Mouse (Mus musculus) E14TG2a.4 (cell line): ENCODE data around the gene Coq8a.

Source experiments
- CTCF ChIP-seq: conservative IDR thresholded peaks from 2 replicates; pipeline ENCODE4 v1.5.1; 2014; ENCODE audit warnings: low read length
- NANOG ChIP-seq: IDR thresholded peaks from 2 replicates; pipeline ENCODE4 v1.6.1; 2014; ENCODE audit warnings: borderline replicate concordance, low read length, mixed read lengths
- POU5F1 ChIP-seq: IDR thresholded peaks from 2 replicates; pipeline ENCODE4 v1.6.1; 2014; ENCODE audit warnings: low read length, borderline replicate concordance

DNA sequence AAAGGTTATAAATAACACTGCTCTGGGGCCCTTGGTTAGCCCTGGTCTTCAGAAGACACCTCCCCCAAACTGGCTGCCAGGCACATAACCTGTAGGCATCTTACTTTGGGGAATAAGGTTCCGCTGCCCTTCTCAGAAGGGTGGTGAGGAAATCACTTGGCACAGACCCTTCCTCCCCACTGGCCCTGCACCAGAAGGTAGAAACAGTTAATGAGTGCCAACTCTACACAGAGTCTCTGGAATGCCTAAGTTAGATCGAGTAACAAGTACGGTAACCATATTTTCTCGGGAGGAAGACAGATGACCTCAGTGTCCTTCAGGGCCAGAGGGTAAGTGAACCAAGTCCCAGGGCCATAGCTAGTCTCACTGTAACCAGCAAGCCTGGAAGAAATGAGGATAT, 10.5 kb downstream of the Coq8a start:
- TF ChIP-seq CTCF (no peak), POU5F1 (no peak), NANOG (no peak)
